Mouse (Mus musculus): ENCODE data around the gene Gfy. TPM values are rescaled to one million over a fixed set of nuclear protein-coding genes. Genes with fewer than 3 reads are reported as not detected.

Gene Gfy
- total and polyA plus RNA-seq, 2 experiments from 2014 or later: not detected

- H3K27ac ChIP-seq (ENCODE audit: low read depth, low read length): no peak overlapping the region
- DNase-seq (no peak), ATAC-seq (no peak)
- H3K27me3 ChIP-seq (ENCODE audit: insufficient read depth, low read length): no peaks in the 10 kb centered on the region
- H3K36me3 ChIP-seq (ENCODE audit: insufficient read depth): 0 out of 2 replicates have a peak, but pooled peaks cover 5% of the 10 kb centered on the region
- 91% methylated on average over 13 of the region's 13 CpGs for WGBS
- TF ChIP-seq CTCF (IDR thresholded peaks at IDR 0.05; ENCODE audit: low read depth): no peak
- no peak overlapping the region for H3K4me3 ChIP-seq (ENCODE audit: low read depth, low read length)
- no peaks in the 10 kb centered on the region for H3K4me1 ChIP-seq (ENCODE audit: insufficient read depth)
- H3K9ac ChIP-seq: no peak overlapping the region
- no peaks in the 10 kb centered on the region for H3K9me3 ChIP-seq (ENCODE audit: low read length)
- no peak overlapping the region for H3K4me2 ChIP-seq (ENCODE audit: low read depth)
These were observed 34.8 kb downstream of the Gfy start for GRCm38 (mm10) chr7:45144368-45145174.

- ATAC-seq: no peak
- 0 out of 2 replicates have a peak, but pooled peaks cover 3% of the 10 kb centered on the region for H3K27me3 ChIP-seq (ENCODE audit: insufficient read depth, low read length)
- 91% methylated on average over 5 of the region's 5 CpGs for WGBS
- no peaks in the 10 kb centered on the region for H3K4me1 ChIP-seq (ENCODE audit: insufficient read depth)
- no peak overlapping the region for H3K4me3 ChIP-seq (ENCODE audit: low read depth, low read length)
- H3K9me3 ChIP-seq (ENCODE audit: low read length): no peaks in the 10 kb centered on the region
- H3K27ac ChIP-seq (ENCODE audit: low read depth, low read length): no peak overlapping the region
- H3K36me3 ChIP-seq (ENCODE audit: insufficient read depth): 0 out of 2 replicates have a peak, but pooled peaks cover 5% of the 10 kb centered on the region
- no peak for TF ChIP-seq CTCF (IDR thresholded peaks at IDR 0.05; ENCODE audit: low read depth)
- H3K4me2 ChIP-seq (ENCODE audit: low read depth): no peak overlapping the region
- no peak overlapping the region for H3K9ac ChIP-seq
- no peak for DNase-seq
These were observed 37.5 kb downstream of the Gfy start for GRCm38 (mm10) chr7:45141914-45142313.

GRCm38 (mm10) chr7:45141319-45141718 is 38.0 kb downstream of the Gfy start:
- no peak for TF ChIP-seq CTCF (IDR thresholded peaks at IDR 0.05; ENCODE audit: low read depth)
- Histone ChIP-seq H3K4me3 (ENCODE audit: low read depth, low read length) (no peak overlapping the region), H3K27me3 (ENCODE audit: insufficient read depth, low read length) (0 out of 2 replicates have a peak, but pooled peaks cover 3% of the 10 kb centered on the region), H3K4me1 (ENCODE audit: insufficient read depth) (no peaks in the 10 kb centered on the region), H3K27ac (ENCODE audit: low read depth, low read length) (no peak overlapping the region), H3K36me3 (ENCODE audit: insufficient read depth) (0 out of 2 replicates have a peak, but pooled peaks cover 5% of the 10 kb centered on the region), H3K4me2 (ENCODE audit: low read depth) (no peak overlapping the region), H3K9ac (no peak overlapping the region), H3K9me3 (ENCODE audit: low read length) (no peaks in the 10 kb centered on the region)
- no peak for DNase-seq
- WGBS: 80% methylated on average over 3 of the region's 3 CpGs
- ATAC-seq: no peak

GRCm38 (mm10) chr7:45139904-45140723 is 39.3 kb downstream of the Gfy start:
- DNase-seq (no peak), ATAC-seq (no peak)
- Histone ChIP-seq H3K9me3 (ENCODE audit: low read length) (no peaks in the 10 kb centered on the region), H3K4me1 (ENCODE audit: insufficient read depth) (no peaks in the 10 kb centered on the region), H3K9ac (no peak overlapping the region), H3K36me3 (ENCODE audit: insufficient read depth) (0 out of 2 replicates have a peak, but pooled peaks cover 5% of the 10 kb centered on the region), H3K4me2 (ENCODE audit: low read depth) (no peak overlapping the region), H3K27ac (ENCODE audit: low read depth, low read length) (no peak overlapping the region), H3K27me3 (ENCODE audit: insufficient read depth, low read length) (0 out of 2 replicates have a peak, but pooled peaks cover 3% of the 10 kb centered on the region), H3K4me3 (ENCODE audit: low read depth, low read length) (no peak overlapping the region)
- TF ChIP-seq CTCF (IDR thresholded peaks at IDR 0.05; ENCODE audit: low read depth): no peak
- 75% methylated on average over 8 of the region's 8 CpGs for WGBS

GRCm38 (mm10) chr7:45138403-45138802 is 41.0 kb downstream of the Gfy start:
- H3K9ac ChIP-seq: no peak overlapping the region
- no peak for ATAC-seq
- 72% methylated on average over 1 of the region's 1 CpGs for WGBS

GRCm38 (mm10) chr7:45137171-45138006 is 42.0 kb downstream of the Gfy start:
- Histone ChIP-seq H3K9ac (no peak overlapping the region), H3K9me3 (ENCODE audit: low read length) (no peaks in the 10 kb centered on the region), H3K36me3 (ENCODE audit: insufficient read depth) (no peaks in the 10 kb centered on the region), H3K4me1 (ENCODE audit: insufficient read depth) (no peaks in the 10 kb centered on the region), H3K4me2 (ENCODE audit: low read depth) (no peak overlapping the region), H3K4me3 (ENCODE audit: low read depth, low read length) (no peak overlapping the region), H3K27me3 (ENCODE audit: insufficient read depth, low read length) (0 out of 2 replicates have a peak, but pooled peaks cover 3% of the 10 kb centered on the region), H3K27ac (ENCODE audit: low read depth, low read length) (no peak overlapping the region)
- TF ChIP-seq CTCF (IDR thresholded peaks at IDR 0.05; ENCODE audit: low read depth): no peak
- ATAC-seq (no peak), DNase-seq (no peak)
- WGBS: 85% methylated on average over 12 of the region's 12 CpGs

More at GRCm38 (mm10) chr7:45138403-45138802, 41.0 kb downstream of the Gfy start:
- Histone ChIP-seq H3K4me3 (ENCODE audit: low read depth, low read length) (no peak overlapping the region), H3K4me2 (ENCODE audit: low read depth) (no peak overlapping the region), H3K4me1 (ENCODE audit: insufficient read depth) (no peaks in the 10 kb centered on the region), H3K9me3 (ENCODE audit: low read length) (no peaks in the 10 kb centered on the region), H3K27me3 (ENCODE audit: insufficient read depth, low read length) (0 out of 2 replicates have a peak, but pooled peaks cover 3% of the 10 kb centered on the region), H3K27ac (ENCODE audit: low read depth, low read length) (no peak overlapping the region), H3K36me3 (ENCODE audit: insufficient read depth) (no peaks in the 10 kb centered on the region)
- DNase-seq: no peak
- no peak for TF ChIP-seq CTCF (IDR thresholded peaks at IDR 0.05; ENCODE audit: low read depth)

All from forebrain, postnatal 0 days (tissue).